Mouse (Mus musculus): ENCODE results near the gene Acvr1. TPM values are rescaled to one million over a fixed set of nuclear protein-coding genes. Genes with fewer than 3 reads are reported as not detected.

The Acvr1 gene
- polyA plus RNA-seq, 1 experiment from 2014 or later = 9.2 TPM

DNA sequence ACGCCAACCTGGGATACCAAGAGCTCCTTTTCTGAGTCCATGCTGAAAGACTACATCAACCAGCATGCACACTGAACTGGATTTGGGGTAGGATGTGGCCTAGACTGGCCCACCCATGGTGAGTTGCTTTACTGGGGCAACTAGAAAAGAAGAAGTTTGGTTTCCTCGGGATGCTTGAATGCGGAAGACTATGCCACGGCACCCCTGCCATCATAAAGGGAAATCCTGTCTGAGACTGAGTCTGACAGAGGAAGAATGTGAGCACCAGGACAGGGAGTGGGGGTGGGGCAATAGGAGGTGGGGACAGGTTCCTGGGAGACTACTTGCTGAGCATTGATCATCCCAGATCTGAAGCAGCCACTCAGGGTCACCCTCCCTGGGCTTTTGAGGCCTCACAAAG, 32.6 kb downstream of the Acvr1 start:
- no peaks in the 10 kb centered on the region for H3K36me3 ChIP-seq
- no peak overlapping the region for H3K4me3 ChIP-seq (replicated peaks)
- H3K4me1 ChIP-seq = peaks cover 55% of the 10 kb centered on the region
- H3K9me3 ChIP-seq (replicated peaks) = no peaks in the 10 kb centered on the region
- no peaks in the 10 kb centered on the region for H3K27me3 ChIP-seq
- H3K9ac ChIP-seq = no peak overlapping the region
- no peak for ATAC-seq (ENCODE audit: insufficient number of reproducible peaks, low FRiP score, low TSS enrichment, low read depth)
- H3K4me2 ChIP-seq (replicated peaks) = no peak overlapping the region
- 61% methylated on average over 4 of the region's 4 CpGs for WGBS
- H3K27ac ChIP-seq (replicated peaks) = peak overlapping the region; percentile 65; the same call in 1 of the 2 replicates

DNA sequence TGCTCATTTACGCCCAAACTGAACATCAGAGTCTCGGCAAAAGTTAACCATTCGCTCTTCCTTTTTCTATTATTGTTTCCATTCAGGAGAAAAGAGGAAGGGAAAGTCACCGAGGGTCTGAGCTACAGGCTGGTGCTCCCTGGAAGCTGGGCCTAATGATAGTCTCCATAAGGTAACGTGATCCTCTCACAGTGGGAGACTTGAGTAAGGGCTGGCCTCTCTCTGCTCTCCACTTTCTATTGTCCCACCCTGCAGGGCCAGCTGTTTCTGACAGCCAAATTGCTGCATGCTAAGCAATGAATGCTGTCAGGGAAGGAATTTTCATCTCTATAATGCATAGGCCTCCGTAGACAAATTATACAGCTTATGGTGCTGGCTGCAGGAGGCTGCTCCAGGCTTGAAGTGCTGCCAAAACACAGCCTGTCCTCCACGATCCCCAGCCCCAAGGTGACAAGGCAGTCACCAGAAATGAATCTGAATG, 33.4 kb downstream of the Acvr1 start:
- Histone ChIP-seq H3K4me2 (replicated peaks) (no peak overlapping the region), H3K4me1 (peaks cover 54% of the 10 kb centered on the region), H3K9ac (no peak overlapping the region), H3K4me3 (replicated peaks) (no peak overlapping the region), H3K9me3 (replicated peaks) (no peaks in the 10 kb centered on the region), H3K36me3 (no peaks in the 10 kb centered on the region), H3K27me3 (no peaks in the 10 kb centered on the region), H3K27ac (replicated peaks) (peak overlapping the region; percentile 65)
- WGBS = 16% methylated on average over 7 of the region's 7 CpGs
- peak; percentile 71 for ATAC-seq (ENCODE audit: insufficient number of reproducible peaks, low FRiP score, low TSS enrichment, low read depth)

DNA sequence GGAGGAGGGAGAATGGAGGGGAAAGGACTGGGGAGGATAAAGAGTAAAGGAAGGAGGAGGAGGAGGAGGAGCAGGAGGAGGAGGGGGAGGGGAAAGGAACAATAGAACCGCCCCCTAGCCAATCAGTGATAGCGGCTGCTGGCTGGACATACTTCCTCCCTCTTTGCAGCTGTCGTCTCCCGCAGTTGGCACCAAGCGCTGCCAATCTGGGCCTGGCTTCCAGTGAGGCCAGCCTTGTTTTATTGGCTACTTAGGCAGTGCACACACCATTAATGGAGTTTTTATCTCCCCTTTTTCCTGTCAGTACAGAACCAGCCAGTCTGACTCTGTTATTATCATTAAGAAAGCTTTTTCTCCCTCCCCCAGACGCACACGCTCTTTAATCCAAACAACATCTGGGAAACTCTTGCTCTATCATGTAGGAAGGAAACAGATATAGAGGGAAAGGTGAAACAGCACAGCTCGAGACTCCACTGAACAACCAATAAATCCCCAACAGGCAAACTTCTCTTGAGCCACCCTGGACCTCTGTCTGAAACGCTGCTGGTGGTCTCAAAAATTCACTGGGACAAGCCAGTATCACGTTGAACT, 34.6 kb downstream of the Acvr1 start:
- H3K9ac ChIP-seq = no peak overlapping the region
- peak overlapping the region; percentile 36 for H3K4me2 ChIP-seq (replicated peaks)
- ATAC-seq (ENCODE audit: insufficient number of reproducible peaks, low FRiP score, low TSS enrichment, low read depth) = peak; percentile 83
- no peaks in the 10 kb centered on the region for H3K36me3 ChIP-seq
- no peaks in the 10 kb centered on the region for H3K9me3 ChIP-seq (replicated peaks)
- H3K27ac ChIP-seq (replicated peaks) = peak overlapping the region; percentile 66
- peaks cover 54% of the 10 kb centered on the region for H3K4me1 ChIP-seq
- H3K4me3 ChIP-seq (replicated peaks) = 0 out of 2 replicates have a peak overlapping the region, but pooled peaks have one; percentile 8
- no peaks in the 10 kb centered on the region for H3K27me3 ChIP-seq
- 14% methylated on average over 10 of the region's 10 CpGs for WGBS

DNA sequence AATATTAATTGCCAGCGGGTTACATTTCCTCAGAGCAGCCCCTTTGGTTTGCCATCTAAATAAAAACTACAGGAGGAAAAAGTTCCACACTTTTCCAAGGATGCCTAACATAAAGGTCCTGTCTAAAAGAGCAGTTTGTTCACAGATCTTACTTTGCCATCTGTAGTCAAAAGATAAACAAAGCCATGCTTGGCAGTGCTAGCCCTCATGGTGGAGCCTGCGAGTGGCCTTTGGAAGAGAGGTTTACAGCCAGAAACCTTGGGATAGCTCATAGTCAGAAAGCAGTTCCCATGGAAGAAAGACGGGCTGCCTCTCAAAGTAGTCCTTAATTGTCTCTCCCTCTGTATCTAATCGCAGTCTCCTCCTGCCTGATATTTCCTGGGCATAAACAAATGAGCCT, 36.4 kb downstream of the Acvr1 start:
- WGBS = 82% methylated on average over 4 of the region's 4 CpGs
- no peak for ATAC-seq (ENCODE audit: insufficient number of reproducible peaks, low FRiP score, low TSS enrichment, low read depth)

DNA sequence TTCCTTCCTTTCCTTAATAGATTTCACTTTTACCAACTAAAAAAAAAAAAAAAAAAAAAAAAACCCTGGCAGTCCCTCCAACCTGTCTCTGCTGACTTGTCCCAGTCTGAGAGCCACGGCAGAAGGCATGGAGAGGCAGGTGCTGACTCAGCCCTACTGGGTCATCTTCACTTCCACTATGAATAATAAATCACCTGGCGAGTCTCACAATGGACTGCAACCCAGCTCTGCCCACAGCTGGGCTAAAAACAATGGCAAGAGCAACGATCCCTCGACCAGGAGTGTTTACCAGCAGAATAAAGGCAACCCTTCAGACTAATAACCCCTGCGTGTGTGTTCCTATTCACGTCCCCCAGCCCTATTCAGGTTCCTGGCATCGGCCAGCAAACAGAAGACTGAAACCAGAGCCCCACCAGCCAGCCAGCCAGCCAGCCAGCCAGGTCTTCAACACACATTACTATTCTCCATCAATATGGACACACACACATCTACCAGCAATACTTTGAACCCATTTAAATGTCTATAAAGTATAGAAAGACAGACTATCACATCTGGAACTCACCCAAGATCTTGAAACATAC, 37.0 kb downstream of the Acvr1 start:
- Histone ChIP-seq H3K9ac (no peak overlapping the region), H3K36me3 (no peaks in the 10 kb centered on the region), H3K4me3 (replicated peaks) (no peak overlapping the region), H3K4me2 (replicated peaks) (no peak overlapping the region), H3K27me3 (no peaks in the 10 kb centered on the region), H3K27ac (replicated peaks) (no peak overlapping the region), H3K4me1 (peaks cover 64% of the 10 kb centered on the region), H3K9me3 (replicated peaks) (no peaks in the 10 kb centered on the region)
- 61% methylated on average over 7 of the region's 7 CpGs for WGBS
- no peak for ATAC-seq (ENCODE audit: insufficient number of reproducible peaks, low FRiP score, low TSS enrichment, low read depth)

More for the DNA sequence above, 36.4 kb downstream of the Acvr1 start:
- Histone ChIP-seq H3K4me3 (replicated peaks) (no peak overlapping the region), H3K9ac (no peak overlapping the region), H3K27me3 (no peaks in the 10 kb centered on the region), H3K4me1 (peaks cover 58% of the 10 kb centered on the region), H3K36me3 (no peaks in the 10 kb centered on the region), H3K27ac (replicated peaks) (no peak overlapping the region), H3K9me3 (replicated peaks) (no peaks in the 10 kb centered on the region), H3K4me2 (replicated peaks) (no peak overlapping the region)

DNA sequence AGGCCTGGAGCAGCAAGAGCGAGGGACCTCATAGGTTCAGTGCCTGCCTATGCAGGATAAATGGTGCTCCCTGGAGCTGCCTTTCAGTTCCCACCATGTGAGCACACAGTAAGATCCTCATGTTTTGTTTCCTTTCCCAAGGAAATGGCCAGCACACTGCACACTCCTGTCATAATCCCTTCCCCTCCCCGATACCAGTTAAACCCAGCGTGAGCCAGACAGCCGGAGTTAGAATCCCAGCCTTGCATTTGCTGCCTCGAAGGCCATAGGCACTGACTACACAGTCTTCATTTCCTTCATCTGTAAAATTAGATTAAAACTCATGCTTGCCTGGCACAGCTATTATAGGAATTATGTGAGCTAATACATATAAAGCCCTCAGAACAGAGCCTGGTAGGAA, 37.6 kb downstream of the Acvr1 start:
- Histone ChIP-seq H3K9ac (no peak overlapping the region), H3K27ac (replicated peaks) (no peak overlapping the region), H3K4me1 (peaks cover 63% of the 10 kb centered on the region), H3K4me3 (replicated peaks) (no peak overlapping the region), H3K4me2 (replicated peaks) (no peak overlapping the region), H3K9me3 (replicated peaks) (no peaks in the 10 kb centered on the region), H3K27me3 (no peaks in the 10 kb centered on the region), H3K36me3 (no peaks in the 10 kb centered on the region)
- WGBS = 65% methylated on average over 5 of the region's 5 CpGs
- no peak for ATAC-seq (ENCODE audit: insufficient number of reproducible peaks, low FRiP score, low TSS enrichment, low read depth)

DNA sequence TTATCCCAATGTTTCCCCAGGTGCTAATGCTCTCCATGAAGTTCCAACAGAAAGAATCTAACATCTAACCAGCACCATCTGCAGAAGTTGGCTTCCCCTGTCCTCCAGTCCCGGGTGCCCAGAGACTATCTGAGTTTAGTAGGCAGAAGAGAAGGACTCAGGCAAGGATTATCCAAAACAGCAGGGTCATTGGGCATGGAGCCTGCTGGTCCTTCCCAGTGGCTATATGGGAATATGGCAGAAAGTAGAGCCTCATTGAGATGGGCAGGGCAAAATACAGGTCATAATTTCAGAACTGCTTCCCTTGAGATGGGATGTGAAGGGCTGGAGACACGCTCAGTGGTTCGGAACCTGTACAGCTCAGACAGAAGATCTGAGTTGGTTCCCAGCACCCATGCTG, 39.2 kb downstream of the Acvr1 start:
- peaks cover 55% of the 10 kb centered on the region for H3K4me1 ChIP-seq

DNA sequence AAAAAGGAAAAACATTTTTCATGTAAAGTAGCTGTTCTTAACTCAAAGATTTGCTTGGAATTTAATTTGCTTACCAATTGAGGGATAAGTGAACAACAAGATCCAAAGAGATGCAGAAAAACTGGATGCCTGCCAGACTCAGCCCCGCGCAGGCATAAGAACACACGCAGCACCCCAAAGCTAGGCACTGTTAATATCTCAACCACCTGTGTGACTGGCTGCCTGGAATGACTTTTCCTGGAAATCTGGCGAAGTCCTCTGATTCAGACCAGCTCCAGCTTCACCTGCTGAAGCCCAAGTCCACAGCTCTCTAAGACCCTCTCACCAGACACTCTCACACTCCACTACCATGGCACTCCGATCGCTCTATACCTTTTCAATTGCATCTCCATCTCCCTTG, 42.6 kb downstream of the Acvr1 start:
- no peaks in the 10 kb centered on the region for H3K9me3 ChIP-seq (replicated peaks)
- H3K4me1 ChIP-seq = peaks cover 40% of the 10 kb centered on the region
- WGBS = 72% methylated on average over 6 of the region's 6 CpGs
- H3K9ac ChIP-seq = no peak overlapping the region
- ATAC-seq (ENCODE audit: insufficient number of reproducible peaks, low FRiP score, low TSS enrichment, low read depth) = no peak
- no peak overlapping the region for H3K27ac ChIP-seq (replicated peaks)
- H3K27me3 ChIP-seq = no peaks in the 10 kb centered on the region
- no peak overlapping the region for H3K4me3 ChIP-seq (replicated peaks)
- H3K36me3 ChIP-seq = no peaks in the 10 kb centered on the region
- no peak overlapping the region for H3K4me2 ChIP-seq (replicated peaks)

More for the DNA sequence above, 39.2 kb downstream of the Acvr1 start:
- no peak for ATAC-seq (ENCODE audit: insufficient number of reproducible peaks, low FRiP score, low TSS enrichment, low read depth)
- H3K9ac ChIP-seq = no peak overlapping the region
- H3K9me3 ChIP-seq (replicated peaks) = no peaks in the 10 kb centered on the region
- no peak overlapping the region for H3K4me3 ChIP-seq (replicated peaks)
- no peak overlapping the region for H3K27ac ChIP-seq (replicated peaks)
- no peaks in the 10 kb centered on the region for H3K27me3 ChIP-seq
- 83% methylated on average over 3 of the region's 3 CpGs for WGBS
- H3K4me2 ChIP-seq (replicated peaks) = no peak overlapping the region
- no peaks in the 10 kb centered on the region for H3K36me3 ChIP-seq

DNA sequence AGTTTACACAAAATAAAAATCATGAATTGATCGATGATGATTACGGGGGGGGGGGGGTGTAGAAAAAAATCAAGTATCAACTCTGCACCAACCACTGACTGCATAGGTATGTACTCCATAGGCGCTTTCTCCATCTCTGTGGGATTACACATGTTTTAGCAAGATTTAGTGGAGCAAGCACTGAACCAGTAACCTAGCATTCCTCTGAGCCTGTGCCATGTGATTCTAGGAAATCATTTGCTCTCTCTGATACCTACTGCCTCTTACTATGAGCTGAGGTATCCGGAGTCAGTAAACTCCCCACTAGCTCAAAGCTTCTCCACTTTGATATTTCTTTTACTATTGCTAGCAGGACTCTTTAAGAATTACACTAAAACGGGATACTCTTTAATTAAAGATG, 43.1 kb downstream of the Acvr1 start:
- Histone ChIP-seq H3K4me2 (replicated peaks) (no peak overlapping the region), H3K36me3 (no peaks in the 10 kb centered on the region), H3K4me3 (replicated peaks) (no peak overlapping the region), H3K27me3 (no peaks in the 10 kb centered on the region), H3K9ac (no peak overlapping the region), H3K4me1 (peaks cover 38% of the 10 kb centered on the region), H3K9me3 (replicated peaks) (no peaks in the 10 kb centered on the region), H3K27ac (replicated peaks) (no peak overlapping the region)
- WGBS = 77% methylated on average over 5 of the region's 5 CpGs
- no peak for ATAC-seq (ENCODE audit: insufficient number of reproducible peaks, low FRiP score, low TSS enrichment, low read depth)

DNA sequence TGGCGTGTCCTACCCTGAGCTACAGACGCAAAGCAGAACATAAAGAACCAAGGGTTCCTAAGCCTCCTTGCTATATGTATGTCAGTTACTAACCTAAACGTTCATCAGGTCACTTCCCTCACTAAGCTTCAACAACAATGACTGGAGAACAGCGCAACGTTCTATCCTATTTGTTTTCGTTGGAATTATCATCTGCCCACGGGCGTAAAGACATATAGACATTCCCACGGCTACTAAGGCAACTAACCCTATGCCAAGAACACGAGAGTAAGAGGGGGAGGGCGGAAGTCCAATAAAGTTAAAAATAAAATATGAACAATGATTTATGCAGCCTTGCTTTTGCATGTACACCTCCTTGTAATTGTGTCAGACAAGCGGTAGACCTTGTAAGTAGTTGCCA, 43.9 kb downstream of the Acvr1 start:
- H3K27me3 ChIP-seq = no peaks in the 10 kb centered on the region
- WGBS = 70% methylated on average over 12 of the region's 12 CpGs
- no peak overlapping the region for H3K4me2 ChIP-seq (replicated peaks)
- no peak overlapping the region for H3K4me3 ChIP-seq (replicated peaks)
- H3K9me3 ChIP-seq (replicated peaks) = no peaks in the 10 kb centered on the region
- H3K36me3 ChIP-seq = no peaks in the 10 kb centered on the region
- H3K9ac ChIP-seq = no peak overlapping the region
- ATAC-seq (ENCODE audit: insufficient number of reproducible peaks, low FRiP score, low TSS enrichment, low read depth) = no peak
- H3K4me1 ChIP-seq = peaks cover 38% of the 10 kb centered on the region
- H3K27ac ChIP-seq (replicated peaks) = no peak overlapping the region

DNA sequence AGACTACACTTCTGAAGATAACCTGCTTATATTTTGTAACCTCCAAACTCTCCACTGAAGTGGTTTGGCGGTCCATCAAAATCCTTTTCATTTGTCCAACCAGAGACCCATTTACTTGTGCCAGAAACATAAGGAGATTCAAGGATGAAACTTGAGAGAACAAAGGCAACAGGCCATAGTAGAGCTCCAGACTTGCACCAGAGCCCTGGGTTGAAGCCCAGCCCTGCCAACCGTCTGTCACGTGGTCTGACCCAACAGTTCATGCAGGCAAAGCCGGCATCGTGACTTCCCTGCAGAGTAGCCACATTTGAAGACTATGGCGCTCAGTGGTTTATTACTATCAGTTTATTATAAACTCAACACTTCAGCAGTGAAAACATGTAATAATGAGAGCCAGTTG, 45.3 kb downstream of the Acvr1 start:
- Histone ChIP-seq H3K27me3 (no peaks in the 10 kb centered on the region), H3K4me1 (peaks cover 39% of the 10 kb centered on the region), H3K9ac (no peak overlapping the region), H3K9me3 (replicated peaks) (no peaks in the 10 kb centered on the region), H3K27ac (replicated peaks) (0 out of 2 replicates have a peak overlapping the region, but pooled peaks have one; percentile 17), H3K36me3 (no peaks in the 10 kb centered on the region), H3K4me2 (replicated peaks) (no peak overlapping the region), H3K4me3 (replicated peaks) (no peak overlapping the region)
- no peak for ATAC-seq (ENCODE audit: insufficient number of reproducible peaks, low FRiP score, low TSS enrichment, low read depth)
- 83% methylated on average over 6 of the region's 6 CpGs for WGBS

DNA sequence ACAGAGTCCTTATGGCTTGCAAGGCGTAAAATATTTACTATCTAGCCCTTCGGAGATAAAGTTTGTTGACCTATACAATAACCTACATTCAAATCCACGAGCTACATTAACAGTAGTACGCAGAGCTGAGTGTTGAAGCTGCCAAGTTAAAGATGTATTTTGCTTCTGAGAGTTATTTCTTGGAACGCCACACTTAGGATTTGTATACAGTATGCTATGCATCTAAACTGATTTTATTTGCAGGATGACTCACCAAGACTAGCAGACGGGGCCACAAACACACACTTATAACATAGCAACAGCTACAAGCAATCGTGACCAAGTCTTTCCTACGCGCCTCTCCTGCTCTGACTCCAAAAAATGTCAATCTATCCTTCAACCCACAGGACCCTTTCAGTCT, 46.2 kb downstream of the Acvr1 start:
- ATAC-seq (ENCODE audit: insufficient number of reproducible peaks, low FRiP score, low TSS enrichment, low read depth) = no peak
- H3K4me2 ChIP-seq (replicated peaks) = no peak overlapping the region
- no peaks in the 10 kb centered on the region for H3K9me3 ChIP-seq (replicated peaks)
- no peak overlapping the region for H3K4me3 ChIP-seq (replicated peaks)
- H3K27me3 ChIP-seq = no peaks in the 10 kb centered on the region
- H3K9ac ChIP-seq = no peak overlapping the region
- no peak overlapping the region for H3K27ac ChIP-seq (replicated peaks)
- H3K4me1 ChIP-seq = peaks cover 48% of the 10 kb centered on the region
- no peaks in the 10 kb centered on the region for H3K36me3 ChIP-seq
- WGBS = 66% methylated on average over 9 of the region's 9 CpGs

All from embryonic facial prominence, embryonic 15.5 days (tissue).